Mouse (Mus musculus) ES-E14 (cell line): Measurements from ENCODE around the gene Rita1.

Experiments
- CHD2 ChIP-seq: IDR thresholded peaks from 2 replicates; pipeline ENCODE4 v1.6.1; 2014; ENCODE audit warnings: mild to moderate bottlenecking, low read depth, low read length, inconsistent platforms
- MAFK ChIP-seq: IDR thresholded peaks from 2 replicates; pipeline ENCODE4 v1.6.1; 2014; ENCODE audit warnings: mild to moderate bottlenecking, low read depth, low read length, inconsistent platforms; ENCODE audit not compliant: insufficient read depth
- ZC3H11A ChIP-seq: IDR thresholded peaks from 2 replicates; pipeline ENCODE4 v1.6.1; 2012; ENCODE audit warnings: low read depth, mild to moderate bottlenecking, inconsistent platforms, low read length, borderline replicate concordance
- ZNF384 ChIP-seq: IDR thresholded peaks from 2 replicates; pipeline ENCODE4 v1.6.1; 2012; ENCODE audit warnings: low read depth, low read length, inconsistent platforms

GRCm38 (mm10) chr5:120568964-120569363, 43.4 kb downstream of the Rita1 start:
- TF ChIP-seq ZNF384 (no peak), ZC3H11A (no peak), MAFK (no peak), CHD2 (no peak)
